9 mouse cellular contexts compared by ENCODE assay signal in genomic region chr2:31884806-31885205, GRCm38 (mm10). TPM values are rescaled to one million over a fixed set of nuclear protein-coding genes. Genes with fewer than 3 reads are reported as not detected.
A peak's percentile ranks its signal among the peaks of the same experiment; 100 is the strongest.
DNase-seq lines count a peak whose midpoint lies in the region; ATAC-seq lines count a peak whose summit lies in the region.
"Had no signal": no experiment of that assay in that cellular context is flagged by ENCODE, and none has a peak within 500 bp of the region (broad histone marks: within the 10 kb centered on the region; RNA-seq: fewer than 3 reads in every experiment).

No protein-coding gene starts in this region.

- 0 out of 2 replicates have a peak, but pooled peaks cover 5% of the 10 kb centered on the region for H3K4me1 ChIP-seq in hindbrain, embryonic 11.5 days (replicated peaks; ENCODE audit: control insufficient read depth, insufficient read depth, low read length)
- peaks cover 29% of the 10 kb centered on the region for H3K4me1 ChIP-seq in hindbrain, embryonic 12.5 days
- H3K4me1 ChIP-seq in embryonic facial prominence, embryonic 11.5 days (ENCODE audit: control insufficient read depth, insufficient read depth, low read length), result no peaks in the 10 kb centered on the region
- peaks cover 24% of the 10 kb centered on the region for H3K4me1 ChIP-seq in limb, embryonic 10.5 days
- peaks cover 45% of the 10 kb centered on the region for H3K4me1 ChIP-seq in forebrain, embryonic 10.5 days

- no peak overlapping the region for H3K27ac ChIP-seq in hindbrain, embryonic 11.5 days (ENCODE audit: low read depth, low read length)
- H3K27ac ChIP-seq in hindbrain, embryonic 12.5 days, result no peak overlapping the region
- no peak overlapping the region for H3K27ac ChIP-seq in embryonic facial prominence, embryonic 11.5 days (replicated peaks; ENCODE audit: low read depth, low read length)
- no peak overlapping the region for H3K27ac ChIP-seq in limb, embryonic 10.5 days
- H3K27ac ChIP-seq in forebrain, embryonic 10.5 days, result no peak overlapping the region
- H3K27ac ChIP-seq: embryonic facial prominence, embryonic 12.5 days had no signal

- WGBS in hindbrain, embryonic 11.5 days, result 27% methylated on average over 6 of the region's 6 CpGs
- 33% methylated on average over 6 of the region's 6 CpGs for WGBS in hindbrain, embryonic 12.5 days
- WGBS in embryonic facial prominence, embryonic 11.5 days, result 25% methylated on average over 6 of the region's 6 CpGs
- WGBS in limb, embryonic 10.5 days, result 27% methylated on average over 6 of the region's 6 CpGs
- 29% methylated on average over 6 of the region's 6 CpGs for WGBS in forebrain, embryonic 10.5 days

- H3K4me2 ChIP-seq in hindbrain, embryonic 11.5 days (replicated peaks; ENCODE audit: low read depth, low read length), result no peak overlapping the region
- no peak overlapping the region for H3K4me2 ChIP-seq in hindbrain, embryonic 12.5 days (replicated peaks)
- H3K4me2 ChIP-seq in embryonic facial prominence, embryonic 11.5 days (ENCODE audit: low read depth, low read length), result no peak overlapping the region
- H3K4me2 ChIP-seq: embryonic facial prominence, embryonic 12.5 days had no signal

- peak; percentile 46 for DNase-seq in hindbrain, embryonic 11.5 days (ENCODE audit: low spot score)
- peak; percentile 59 to 65 for DNase-seq in B cell, adult 2 months
- peak; percentile 66 for DNase-seq in MN1 (ENCODE audit: low spot score)
- DNase-seq in embryonic facial prominence, embryonic 11.5 days (ENCODE audit: low spot score), result peak; percentile 47
- DNase-seq in limb, embryonic 10.5 days (ENCODE audit: low spot score), result peak; percentile 61
- peak; percentile 22 to 49 for DNase-seq in thymus, postnatal 10 days (ENCODE audit: low spot score in 2 of 2)
- no peak for DNase-seq in forebrain, embryonic 10.5 days (ENCODE audit: extremely low spot score, low spot score)

- no peaks in the 10 kb centered on the region for H3K36me3 ChIP-seq in hindbrain, embryonic 11.5 days (ENCODE audit: control insufficient read depth, insufficient read depth, low read length)
- H3K36me3 ChIP-seq in hindbrain, embryonic 12.5 days, result no peaks in the 10 kb centered on the region
- no peaks in the 10 kb centered on the region for H3K36me3 ChIP-seq in embryonic facial prominence, embryonic 11.5 days (replicated peaks; ENCODE audit: control insufficient read depth, insufficient read depth, low read depth, low read length)
- no peaks in the 10 kb centered on the region for H3K36me3 ChIP-seq in limb, embryonic 10.5 days
- no peaks in the 10 kb centered on the region for H3K36me3 ChIP-seq in forebrain, embryonic 10.5 days (replicated peaks)
- H3K36me3 ChIP-seq: embryonic facial prominence, embryonic 12.5 days had no signal

- H3K9me3 ChIP-seq in hindbrain, embryonic 11.5 days (ENCODE audit: control insufficient read depth, low read length), result no peaks in the 10 kb centered on the region
- no peaks in the 10 kb centered on the region for H3K9me3 ChIP-seq in hindbrain, embryonic 12.5 days (replicated peaks)
- H3K9me3 ChIP-seq in embryonic facial prominence, embryonic 11.5 days (replicated peaks; ENCODE audit: control insufficient read depth, low read length), result no peaks in the 10 kb centered on the region
- H3K9me3 ChIP-seq in limb, embryonic 10.5 days (replicated peaks), result no peaks in the 10 kb centered on the region
- H3K9me3 ChIP-seq in forebrain, embryonic 10.5 days, result no peaks in the 10 kb centered on the region
- H3K9me3 ChIP-seq: embryonic facial prominence, embryonic 12.5 days had no signal

- no peak overlapping the region for H3K4me3 ChIP-seq in hindbrain, embryonic 11.5 days (ENCODE audit: low read depth, low read length)
- H3K4me3 ChIP-seq in hindbrain, embryonic 12.5 days, result no peak overlapping the region
- no peak overlapping the region for H3K4me3 ChIP-seq in embryonic facial prominence, embryonic 11.5 days (ENCODE audit: low read depth, low read length)
- H3K4me3 ChIP-seq in limb, embryonic 10.5 days, result no peak overlapping the region
- H3K4me3 ChIP-seq in forebrain, embryonic 10.5 days, result no peak overlapping the region
- H3K4me3 ChIP-seq: embryonic facial prominence, embryonic 12.5 days had no signal

- peaks cover 27% of the 10 kb centered on the region for H3K27me3 ChIP-seq in hindbrain, embryonic 11.5 days (ENCODE audit: control insufficient read depth, insufficient read depth, low read length)
- H3K27me3 ChIP-seq in hindbrain, embryonic 12.5 days, result peaks cover 96% of the 10 kb centered on the region
- H3K27me3 ChIP-seq in embryonic facial prominence, embryonic 11.5 days (ENCODE audit: control insufficient read depth, insufficient read depth, low read length), result peaks cover 37% of the 10 kb centered on the region
- H3K27me3 ChIP-seq in limb, embryonic 10.5 days (ENCODE audit: low read depth, poor library complexity, severe bottlenecking), result peaks cover 99% of the 10 kb centered on the region
- peaks cover 100% of the 10 kb centered on the region for H3K27me3 ChIP-seq in forebrain, embryonic 10.5 days (ENCODE audit: poor library complexity, severe bottlenecking)

- no peak overlapping the region for H3K9ac ChIP-seq in hindbrain, embryonic 11.5 days (ENCODE audit: low read depth, low read length)
- H3K9ac ChIP-seq in hindbrain, embryonic 12.5 days, result no peak overlapping the region
- H3K9ac ChIP-seq in embryonic facial prominence, embryonic 11.5 days (replicated peaks; ENCODE audit: low read length), result no peak overlapping the region
- H3K9ac ChIP-seq: embryonic facial prominence, embryonic 12.5 days had no signal

- no peak for ATAC-seq in hindbrain, embryonic 11.5 days (ENCODE audit: low FRiP score)
- ATAC-seq in hindbrain, embryonic 12.5 days (ENCODE audit: low FRiP score), result no peak
- ATAC-seq in embryonic facial prominence, embryonic 11.5 days (replicated peaks; ENCODE audit: insufficient number of reproducible peaks, low FRiP score, low TSS enrichment, low read depth), result no peak

RNA-seq across cellular contexts. Expression of gene Lamc3, which starts 2.3 kb away (rescaled TPM):
- polyA plus RNA-seq in hindbrain, embryonic 11.5 days (2014; fragmentation: Nextera tagmentation; extraction: Ambion mirVana), result 4.8 and 5.0 TPM in 2 replicates
- polyA plus RNA-seq in hindbrain, embryonic 12.5 days (2016; fragmentation: Nextera tagmentation; extraction: Ambion mirVana), result 7.2 and 7.6 TPM in 2 replicates
- 0.84 and 1.2 TPM in 2 replicates for polyA plus RNA-seq in embryonic facial prominence, embryonic 11.5 days (2014; fragmentation: Nextera tagmentation; extraction: Ambion mirVana)
- polyA plus RNA-seq in limb, embryonic 10.5 days (2016; fragmentation: Nextera tagmentation; extraction: Ambion mirVana), result 0.15 and 0.16 TPM in 2 replicates
- 4.9 and 6.8 TPM in 2 replicates for polyA plus RNA-seq in forebrain, embryonic 10.5 days (2016; fragmentation: Nextera tagmentation; extraction: Ambion mirVana)

RNA-seq across cellular contexts. Expression of gene Fibcd1, which starts 39.0 kb away (rescaled TPM):
- 0.74 and 0.91 TPM in 2 replicates for polyA plus RNA-seq in hindbrain, embryonic 11.5 days (2014; fragmentation: Nextera tagmentation; extraction: Ambion mirVana)
- polyA plus RNA-seq in hindbrain, embryonic 12.5 days (2016; fragmentation: Nextera tagmentation; extraction: Ambion mirVana), result 3.7 and 4.4 TPM in 2 replicates
- polyA plus RNA-seq in embryonic facial prominence, embryonic 11.5 days (2014; fragmentation: Nextera tagmentation; extraction: Ambion mirVana), result 0.11 and 0.14 TPM in 2 replicates
- 0.04 and 0.13 TPM in 2 replicates for polyA plus RNA-seq in limb, embryonic 10.5 days (2016; fragmentation: Nextera tagmentation; extraction: Ambion mirVana)
- polyA plus RNA-seq in forebrain, embryonic 10.5 days (2016; fragmentation: Nextera tagmentation; extraction: Ambion mirVana), result 0.07 and 0.19 TPM in 2 replicates
